Mouse (Mus musculus): Measurements from ENCODE around the gene Olfr609.
"Not testable (repeated sequence)": the region's sequence is repeated elsewhere in the genome, so short reads cannot be mapped to it uniquely, and the experiment has no call there.

The Olfr609 gene

DNA sequence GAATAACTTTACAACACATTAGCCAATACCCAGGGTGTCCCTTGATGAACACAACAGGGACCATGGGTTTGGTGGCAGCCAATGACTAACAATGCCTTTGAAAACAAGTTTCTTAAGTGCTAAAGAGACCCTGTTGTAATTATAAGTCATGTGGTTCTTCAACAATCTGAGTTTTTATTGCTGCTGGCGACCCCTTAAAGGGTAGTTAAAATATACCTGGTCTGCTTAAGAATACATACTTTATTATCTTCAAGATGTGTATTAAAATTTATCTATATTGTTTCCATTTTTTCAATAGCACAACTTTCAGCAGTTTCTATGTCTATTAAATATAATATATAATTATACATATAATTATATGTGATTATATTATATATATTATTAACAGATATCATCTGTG lies at the start of gene Olfr609:
TSS of gene Olfr609 (minus strand) at position 101 of the 400 bp plus-strand sequence.
- in situ Hi-C loops (cut with MboI, MseI) = no loop called here

DNA sequence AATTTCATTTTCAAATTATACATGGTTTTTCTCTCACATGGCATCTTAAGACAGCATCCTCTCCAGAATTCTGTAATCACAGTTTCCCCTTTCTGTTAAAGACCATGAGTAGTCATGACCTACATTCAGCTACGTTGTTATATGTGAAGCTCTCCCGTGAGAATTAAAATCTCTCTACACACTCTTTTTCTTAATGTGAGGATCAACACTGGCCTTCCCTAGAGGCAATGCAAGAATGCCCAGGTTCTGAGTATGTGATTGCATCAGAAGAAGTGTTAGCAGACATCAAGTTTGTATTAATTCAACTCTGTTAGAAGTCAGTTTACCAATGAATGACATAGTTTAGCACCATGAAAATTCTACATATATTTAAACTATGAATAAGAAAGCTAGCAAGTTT lies 44.8 kb upstream of the Olfr609 start, which contains the start of gene Olfr612:
TSS of gene Olfr612 (minus strand) at position 101 of the 400 bp plus-strand sequence.
- in situ Hi-C loops (cut with MboI, MseI) = not testable (repeated sequence)

DNA sequence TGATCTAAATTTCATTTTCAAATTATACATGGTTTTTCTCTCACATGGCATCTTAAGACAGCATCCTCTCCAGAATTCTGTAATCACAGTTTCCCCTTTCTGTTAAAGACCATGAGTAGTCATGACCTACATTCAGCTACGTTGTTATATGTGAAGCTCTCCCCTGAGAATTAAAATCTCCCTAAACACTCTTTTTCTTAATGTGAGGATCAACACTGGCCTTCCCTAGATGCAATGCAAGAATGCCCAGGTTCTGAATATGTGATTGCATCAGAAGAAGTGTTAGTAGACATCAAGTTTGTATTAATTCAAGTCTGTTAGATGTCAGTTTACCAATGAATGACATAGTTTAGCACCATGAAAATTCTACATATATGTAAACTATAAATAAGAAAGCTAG lies 22.9 kb upstream of the Olfr609 start, which contains the start of gene Olfr611:
TSS of gene Olfr611 (minus strand) at position 101 of the 400 bp plus-strand sequence.
- in situ Hi-C loops (cut with MboI, MseI) = not testable (repeated sequence)

- in situ Hi-C loops (cut with MboI, MseI) = no loop called here
Observed at GRCm38 (mm10) chr7:103512022-103512421, 14.2 kb upstream of the Olfr609 start, which contains the start of gene Olfr610. TSS of gene Olfr610 (minus strand) at chr7:103512122.

GRCm38 (mm10) chr7:103477106-103477505 lies 20.8 kb downstream of the Olfr609 start:
- in situ Hi-C loops (cut with MboI, MseI) = not testable (repeated sequence)

DNA sequence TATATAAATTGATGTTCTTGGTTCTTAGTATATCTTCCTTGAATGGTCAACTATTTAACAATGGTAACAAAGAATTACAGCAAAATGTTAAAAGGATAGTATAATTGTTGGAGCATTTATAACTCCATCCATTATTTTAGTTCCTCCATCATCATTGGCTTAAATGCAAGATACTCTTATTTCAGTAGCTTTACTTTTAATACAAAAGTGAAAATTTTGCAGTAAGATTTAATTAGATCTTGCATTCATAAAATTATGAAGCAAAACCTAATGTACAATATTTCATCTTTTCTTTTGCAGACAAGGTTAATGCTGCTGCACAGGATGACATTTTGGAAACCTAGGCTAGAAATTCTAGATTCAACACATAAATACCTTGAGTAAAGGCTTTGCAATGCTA lies 28.3 kb downstream of the Olfr609 start, which contains the start of gene Olfr608:
TSS of gene Olfr608 (plus strand) at position 301 of the 400 bp plus-strand sequence.
- in situ Hi-C loops (cut with MboI, MseI) = no loop called here

DNA sequence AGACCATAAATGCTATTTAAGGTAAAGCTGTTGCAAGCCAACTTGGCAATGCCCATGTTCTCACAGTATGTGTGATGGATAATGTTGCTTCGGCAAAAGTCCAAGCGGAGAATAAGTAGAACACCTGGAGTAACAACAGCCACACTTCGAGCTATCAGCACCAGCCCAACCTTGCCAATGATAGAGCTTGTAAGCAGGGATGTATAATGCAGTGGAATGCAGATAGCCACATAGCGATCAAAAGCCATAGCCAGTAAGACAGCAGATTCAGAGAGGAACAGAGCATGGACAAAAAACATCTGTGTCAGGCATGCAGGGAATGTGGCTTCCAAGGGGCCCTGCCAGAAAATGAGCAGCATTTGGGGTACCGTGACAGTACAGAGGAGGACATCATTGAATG lies 37.3 kb downstream of the Olfr609 start:
- in situ Hi-C loops (cut with MboI, MseI) = no loop called here

GRCm38 (mm10) chr7:103448746-103449145 lies 49.1 kb downstream of the Olfr609 start, which contains the start of gene Olfr606:
TSS of gene Olfr606 (plus strand) at chr7:103449046.
- in situ Hi-C loops (cut with MboI, MseI) = no loop called here

GRCm38 (mm10) chr7:103445339-103445738 lies 52.5 kb downstream of the Olfr609 start, which contains the start of gene Olfr605:
TSS of gene Olfr605 (minus strand) at chr7:103445439.
- in situ Hi-C loops (cut with MboI, MseI) = no loop called here
